Mouse (Mus musculus): ENCODE results near the gene Baiap2.

- TF ChIP-seq CTCF (IDR thresholded peaks at IDR 0.05; ENCODE audit: borderline replicate concordance, insufficient read depth, low read length) (no peak), POLR2A (IDR thresholded peaks at IDR 0.05; ENCODE audit: low read depth, low read length) (no peak)
Measured at GRCm38 (mm10) chr11:120008501-120008900, 65.9 kb downstream of the Baiap2 start.
